Mouse (Mus musculus) splenic B cell, adult 2 months (primary cell): Measurements from ENCODE around the gene Maml3.

ENCODE experiments used
- DNase-seq: peaks from one replicate; pipeline ENCODE4 v3.0.0-alpha.2; 2011; ENCODE audit warnings: low read depth, low spot score
- H3K27me3 ChIP-seq: 2 replicates; pipeline ENCODE4 v1.6.1; 2012; ENCODE audit warnings: mild to moderate bottlenecking, low read length, moderate library complexity, mixed read lengths; ENCODE audit not compliant: control insufficient read depth, poor library complexity, insufficient read depth, severe bottlenecking
- H3K36me3 ChIP-seq: 2 replicates; pipeline ENCODE4 v1.6.1; 2012; ENCODE audit warnings: mild to moderate bottlenecking, low read length, moderate library complexity, mixed read lengths; ENCODE audit not compliant: control insufficient read depth, poor library complexity, insufficient read depth, severe bottlenecking

Maml3 gene

GRCm38 (mm10) chr3:51972576-51972975, 132.3 kb downstream of the Maml3 start:
- no peaks in the 10 kb centered on the region for H3K36me3 ChIP-seq
- no peak for DNase-seq
- H3K27me3 ChIP-seq = no peaks in the 10 kb centered on the region

- Histone ChIP-seq H3K27me3 (no peaks in the 10 kb centered on the region), H3K36me3 (no peaks in the 10 kb centered on the region)
- DNase-seq = no peak
These were observed 134.4 kb downstream of the Maml3 start for GRCm38 (mm10) chr3:51970489-51970888.

- Histone ChIP-seq H3K36me3 (no peaks in the 10 kb centered on the region), H3K27me3 (no peaks in the 10 kb centered on the region)
- DNase-seq = no peak
These were observed 135.4 kb downstream of the Maml3 start for GRCm38 (mm10) chr3:51969451-51969850.

DNA sequence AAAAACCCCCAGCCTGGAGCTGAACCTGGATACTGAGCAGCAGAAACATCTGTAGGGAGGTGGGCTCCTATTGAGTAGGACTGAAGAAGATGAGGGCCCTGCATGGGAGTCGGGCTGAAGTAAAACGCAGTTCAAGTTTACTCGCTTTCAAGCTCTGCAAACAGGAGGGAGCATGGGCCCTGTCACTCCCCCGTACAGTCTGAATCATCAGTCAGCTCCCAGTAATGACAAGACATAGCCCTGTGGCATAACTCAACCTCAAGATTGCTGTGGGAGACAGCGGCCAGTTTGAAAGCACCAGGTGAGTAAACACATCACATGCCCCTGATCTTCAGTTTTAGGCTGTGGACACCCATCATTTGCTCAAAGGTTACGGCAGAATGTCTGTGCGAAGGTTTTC, 139.0 kb downstream of the Maml3 start:
- Histone ChIP-seq H3K27me3 (no peaks in the 10 kb centered on the region), H3K36me3 (no peaks in the 10 kb centered on the region)
- DNase-seq = no peak

GRCm38 (mm10) chr3:51965436-51965835, 139.4 kb downstream of the Maml3 start:
- Histone ChIP-seq H3K27me3 (no peaks in the 10 kb centered on the region), H3K36me3 (no peaks in the 10 kb centered on the region)
- no peak for DNase-seq

- no peaks in the 10 kb centered on the region for H3K36me3 ChIP-seq
- peak; percentile 2 for DNase-seq
- no peaks in the 10 kb centered on the region for H3K27me3 ChIP-seq
These were observed 139.9 kb downstream of the Maml3 start for GRCm38 (mm10) chr3:51965008-51965407.

- Histone ChIP-seq H3K36me3 (no peaks in the 10 kb centered on the region), H3K27me3 (no peaks in the 10 kb centered on the region)
These were observed 140.8 kb downstream of the Maml3 start for GRCm38 (mm10) chr3:51963891-51964593.

GRCm38 (mm10) chr3:51963151-51963791, 141.6 kb downstream of the Maml3 start:
- Histone ChIP-seq H3K36me3 (no peaks in the 10 kb centered on the region), H3K27me3 (no peaks in the 10 kb centered on the region)
- DNase-seq = no peak

More at GRCm38 (mm10) chr3:51963891-51964593, 140.8 kb downstream of the Maml3 start:
- no peak for DNase-seq

- no peak for DNase-seq
- no peaks in the 10 kb centered on the region for H3K36me3 ChIP-seq
- H3K27me3 ChIP-seq = no peaks in the 10 kb centered on the region
These were observed 146.1 kb downstream of the Maml3 start for GRCm38 (mm10) chr3:51958751-51959150.

DNA sequence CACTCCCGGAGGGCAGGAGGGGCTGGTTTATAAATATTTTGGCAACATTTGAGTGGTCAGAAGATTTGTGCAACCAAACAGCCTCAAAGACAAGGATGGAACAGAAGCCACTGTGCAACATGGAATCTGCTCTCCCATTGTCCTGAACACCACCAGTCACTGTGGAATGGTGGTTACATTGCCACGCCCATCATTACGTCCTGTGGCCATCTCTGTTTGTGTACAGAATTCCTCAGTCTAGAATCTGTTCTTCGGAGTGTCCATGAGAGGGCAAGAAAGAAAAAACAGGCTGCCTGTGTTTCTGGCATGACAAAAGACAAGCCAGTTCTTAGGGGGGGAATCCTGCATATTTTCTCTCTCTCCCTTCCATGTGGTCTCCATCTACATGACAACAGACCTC, 150.4 kb downstream of the Maml3 start:
- no peak for DNase-seq
- H3K27me3 ChIP-seq = no peaks in the 10 kb centered on the region
- H3K36me3 ChIP-seq = no peaks in the 10 kb centered on the region

DNA sequence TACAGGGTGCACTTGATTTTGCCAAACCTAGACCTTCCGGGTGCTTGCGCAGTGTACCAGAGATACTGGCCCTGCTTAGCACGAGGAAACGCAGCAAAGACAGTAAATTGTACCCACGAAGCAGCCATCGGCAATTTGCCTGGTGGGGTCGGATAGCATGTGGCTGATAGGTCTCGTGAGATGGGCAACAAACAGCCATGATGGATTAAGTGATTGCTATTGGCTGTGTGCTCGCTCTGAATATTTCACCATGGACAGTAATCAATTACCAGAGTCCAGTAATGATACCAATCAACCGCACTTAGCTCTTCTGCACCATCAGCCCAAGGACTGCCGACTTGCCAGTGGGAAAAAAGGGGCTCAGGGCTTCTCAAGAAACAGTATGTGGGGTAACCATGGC, 150.9 kb downstream of the Maml3 start:
- H3K36me3 ChIP-seq = no peaks in the 10 kb centered on the region
- DNase-seq = no peak
- H3K27me3 ChIP-seq = no peaks in the 10 kb centered on the region

GRCm38 (mm10) chr3:51952728-51953623, 151.9 kb downstream of the Maml3 start:
- Histone ChIP-seq H3K36me3 (no peaks in the 10 kb centered on the region), H3K27me3 (no peaks in the 10 kb centered on the region)
- no peak for DNase-seq

DNA sequence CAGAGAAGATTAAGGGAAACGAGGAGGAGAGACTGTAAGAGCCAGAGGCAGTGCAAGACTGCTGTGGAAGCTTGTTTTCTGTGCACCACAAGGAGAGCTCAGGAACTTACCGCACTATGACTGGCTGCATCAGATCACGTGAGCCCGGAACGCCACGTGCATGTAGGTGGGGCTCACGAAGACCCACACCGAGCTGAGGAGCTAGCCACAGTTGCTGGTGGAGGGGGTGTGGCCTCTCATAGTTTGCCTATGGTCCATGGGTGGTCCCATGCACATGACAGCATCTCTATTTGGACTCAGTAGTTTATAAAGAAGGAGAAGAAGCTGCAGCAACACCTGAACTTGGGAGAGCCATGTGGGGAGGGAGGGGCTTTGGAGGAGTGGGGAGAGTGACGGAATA, 152.6 kb downstream of the Maml3 start:
- DNase-seq = no peak
- H3K27me3 ChIP-seq = no peaks in the 10 kb centered on the region
- no peaks in the 10 kb centered on the region for H3K36me3 ChIP-seq

DNA sequence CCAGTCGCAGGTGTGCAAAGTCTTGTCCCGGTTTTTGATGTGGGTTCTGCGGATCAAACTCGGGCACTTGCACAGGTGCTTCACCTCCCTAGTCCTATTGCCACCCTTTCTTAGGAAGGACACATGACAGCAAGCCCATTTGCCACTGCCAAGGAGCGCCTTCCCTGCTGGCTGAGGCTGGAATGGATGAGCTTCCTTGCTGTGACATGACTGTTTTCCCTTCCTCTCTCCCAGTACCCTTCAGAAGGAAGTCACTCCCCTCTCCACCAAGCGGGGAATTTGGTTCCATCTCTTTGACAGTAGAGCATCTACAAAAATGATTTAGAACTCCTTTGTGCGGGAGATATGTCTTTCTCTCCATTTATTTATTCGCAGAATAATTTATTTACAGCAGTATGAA, 155.2 kb downstream of the Maml3 start:
- Histone ChIP-seq H3K27me3 (no peaks in the 10 kb centered on the region), H3K36me3 (no peaks in the 10 kb centered on the region)
- no peak for DNase-seq

GRCm38 (mm10) chr3:51947168-51947567, 157.7 kb downstream of the Maml3 start:
- no peaks in the 10 kb centered on the region for H3K27me3 ChIP-seq
- DNase-seq = no peak
- no peaks in the 10 kb centered on the region for H3K36me3 ChIP-seq
